Mouse (Mus musculus) erythroblast, embryonic 14.5 days (primary cell): ENCODE measurements around the gene Slc35a1.

Experiments used
- GATA1 ChIP-seq: IDR thresholded peaks from 2 replicates; pipeline ENCODE4 v1.6.1; 2012; ENCODE audit warnings: low read length, inconsistent platforms, mixed read lengths
- TAL1 ChIP-seq: IDR thresholded peaks from 3 replicates; pipeline ENCODE4 v1.6.1; 2012; ENCODE audit warnings: low read length, inconsistent platforms, mixed read lengths

- TF ChIP-seq GATA1 (no peak), TAL1 (no peak)
Observed at GRCm38 (mm10) chr4:34688021-34688420, 783 bp upstream of the Slc35a1 start.
